Mouse (Mus musculus) embryonic facial prominence, embryonic 10.5 days (tissue): Measurements from ENCODE around the gene Mbd3l1. TPM values are rescaled to one million over a fixed set of nuclear protein-coding genes. Genes with fewer than 3 reads are reported as not detected.

Experiments
- DNase-seq: peaks from one replicate; pipeline ENCODE4 v3.0.0-alpha.2; 2017; ENCODE audit warnings: low spot score
- H3K27ac ChIP-seq: fragments of 300-500 bp; sonication (generic); replicated peaks from 2 replicates; pipeline ENCODE4 v1.5.1; 2016; ENCODE audit warnings: mild to moderate bottlenecking
- H3K27me3 ChIP-seq: fragments of 300-500 bp; sonication (generic); replicated peaks from 2 replicates; pipeline ENCODE4 v1.6.1; 2016; ENCODE audit warnings: low read depth, mild to moderate bottlenecking; ENCODE audit not compliant: poor library complexity, severe bottlenecking
- H3K36me3 ChIP-seq: fragments of 300-500 bp; sonication (generic); replicated peaks from 2 replicates; pipeline ENCODE4 v1.6.1; 2016; ENCODE audit warnings: mild to moderate bottlenecking, moderate library complexity
- H3K4me1 ChIP-seq: fragments of 300-500 bp; sonication (generic); 2 replicates; pipeline ENCODE4 v1.6.1; 2016
- H3K4me3 ChIP-seq: fragments of 300-500 bp; sonication (generic); 2 replicates; pipeline ENCODE4 v1.5.1; 2016; ENCODE audit warnings: mild to moderate bottlenecking, moderate library complexity
- H3K9me3 ChIP-seq: fragments of 300-500 bp; sonication (generic); 2 replicates; pipeline ENCODE4 v1.6.1; 2016; ENCODE audit warnings: mild to moderate bottlenecking
- WGBS: fragments of 180-500 bp; shearing (Covaris S2); methylation state at CpG from one replicate; pipeline ENCODE4 v1.1.7; 2016; 5-methylcytosine and 5-hydroxymethylcytosine counted together
- microRNA-seq: library from miRNA; unstranded; fragments of <30 nt; microRNA quantifications from one replicate; pipeline ENCODE4, GENCODE M21; 2017
- polyA plus RNA-seq: library from polyadenylated mRNA; unstranded; fragments of >200 nt; fragmentation: Nextera tagmentation; extraction: Ambion mirVana; gene quantifications from 2 replicates; pipeline ENCODE4 v1.2.1, GENCODE M21; 2016

Gene Mbd3l1
- polyA plus RNA-seq: not detected in 2 replicates

DNA sequence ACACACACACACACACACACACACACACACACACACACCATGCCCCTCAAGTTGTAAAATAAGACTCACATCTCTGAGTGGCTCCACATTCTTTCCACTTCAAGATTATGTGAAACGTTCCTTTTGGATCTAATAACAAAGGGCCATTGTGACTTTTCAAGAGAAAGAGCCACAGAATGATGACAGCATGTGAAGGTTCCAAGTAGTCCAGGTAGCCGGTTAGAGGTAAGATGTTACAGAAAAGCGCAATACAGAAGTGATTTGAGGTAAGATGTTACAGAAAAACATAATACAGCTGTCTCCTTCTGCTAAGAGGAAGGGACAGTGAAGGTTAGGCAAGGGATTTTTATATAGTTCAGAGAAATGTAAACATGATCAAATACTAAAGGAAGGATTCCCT is at the start of gene Mbd3l1, which contains the start of gene Zfp558:
Mbd3l1 (plus strand) TSS at position 192 of the 400 bp plus-strand sequence.
Zfp558 (minus strand) TSS at position 101 of the 400 bp plus-strand sequence.
- DNase-seq: no peak
- H3K4me3 ChIP-seq: no peak within 1 kb of the TSS
- H3K9me3 ChIP-seq: no peaks in the 10 kb centered on the region
- no peak within 1 kb of the TSS for H3K27ac ChIP-seq
- 77% methylated on average over 3 of the region's 3 CpGs for WGBS
- H3K36me3 ChIP-seq: no peaks in the 10 kb centered on the region
- no peaks in the 10 kb centered on the region for H3K27me3 ChIP-seq
- H3K4me1 ChIP-seq: 0 out of 2 replicates have a peak, but pooled peaks cover 4% of the 10 kb centered on the region

GRCm38 (mm10) chr9:18430354-18430753 is 47.8 kb upstream of the Mbd3l1 start, which contains the start of gene Mbd3l2:
Gene Mbd3l2, plus strand, starts transcription at chr9:18430654.
- Histone ChIP-seq H3K27ac (no peak within 1 kb of the TSS), H3K4me1 (no peaks in the 10 kb centered on the region), H3K27me3 (no peaks in the 10 kb centered on the region), H3K9me3 (no peaks in the 10 kb centered on the region), H3K36me3 (no peaks in the 10 kb centered on the region), H3K4me3 (no peak within 1 kb of the TSS)
- DNase-seq: no peak

GRCm38 (mm10) chr9:18431687-18432086 is 46.5 kb upstream of the Mbd3l1 start:
- 88% methylated on average over 10 of the region's 10 CpGs for WGBS
- DNase-seq: no peak
- Histone ChIP-seq H3K9me3 (no peaks in the 10 kb centered on the region), H3K4me1 (no peaks in the 10 kb centered on the region), H3K27me3 (no peaks in the 10 kb centered on the region), H3K36me3 (no peaks in the 10 kb centered on the region), H3K4me3 (no peak overlapping the region), H3K27ac (no peak overlapping the region)

DNA sequence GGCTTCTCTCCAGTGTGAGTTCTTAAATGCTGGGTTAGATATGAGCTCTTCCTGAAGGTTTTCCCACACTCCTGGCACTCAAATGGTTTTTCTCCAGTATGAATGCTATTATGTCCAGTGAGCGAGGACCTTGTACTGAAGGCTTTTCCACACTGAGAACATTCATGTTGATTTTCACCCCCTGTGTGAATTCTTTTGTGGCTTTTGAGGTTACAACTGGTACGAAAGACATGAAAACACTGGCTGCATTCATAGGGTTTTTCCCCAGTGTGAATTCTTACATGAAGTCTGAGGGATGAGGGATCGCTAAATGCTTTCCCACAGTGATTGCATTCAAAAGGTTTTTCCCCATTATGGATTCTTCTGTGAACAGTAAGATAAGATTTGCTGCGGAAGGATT is 21.6 kb upstream of the Mbd3l1 start:
- Histone ChIP-seq H3K36me3 (peaks cover 57% of the 10 kb centered on the region), H3K4me3 (no peak overlapping the region), H3K27ac (no peak overlapping the region), H3K4me1 (no peaks in the 10 kb centered on the region), H3K9me3 (peaks cover 10% of the 10 kb centered on the region; the same call in 1 of the 2 replicates), H3K27me3 (no peaks in the 10 kb centered on the region)
- WGBS: 90% methylated on average over 4 of the region's 4 CpGs
- no peak for DNase-seq

GRCm38 (mm10) chr9:18467350-18467749 is 10.8 kb upstream of the Mbd3l1 start:
- H3K36me3 ChIP-seq: peaks cover 63% of the 10 kb centered on the region

GRCm38 (mm10) chr9:18468005-18468404 is 10.2 kb upstream of the Mbd3l1 start:
- H3K27ac ChIP-seq: no peak overlapping the region
- H3K36me3 ChIP-seq: peaks cover 56% of the 10 kb centered on the region
- no peaks in the 10 kb centered on the region for H3K27me3 ChIP-seq
- peaks cover 4% of the 10 kb centered on the region; the same call in 1 of the 2 replicates for H3K9me3 ChIP-seq
- DNase-seq: no peak
- 0 out of 2 replicates have a peak, but pooled peaks cover 4% of the 10 kb centered on the region for H3K4me1 ChIP-seq
- H3K4me3 ChIP-seq: no peak overlapping the region
- 88% methylated on average over 3 of the region's 3 CpGs for WGBS

More at GRCm38 (mm10) chr9:18467350-18467749, 10.8 kb upstream of the Mbd3l1 start:
- Histone ChIP-seq H3K4me1 (no peaks in the 10 kb centered on the region), H3K27ac (no peak overlapping the region), H3K9me3 (peaks cover 4% of the 10 kb centered on the region; the same call in 1 of the 2 replicates), H3K4me3 (no peak overlapping the region), H3K27me3 (no peaks in the 10 kb centered on the region)
- DNase-seq: no peak
- WGBS: 72% methylated on average over 3 of the region's 3 CpGs

- Histone ChIP-seq H3K4me3 (peak overlapping the region; percentile 61), H3K4me1 (0 out of 2 replicates have a peak, but pooled peaks cover 8% of the 10 kb centered on the region), H3K27me3 (no peaks in the 10 kb centered on the region), H3K36me3 (peaks cover 6% of the 10 kb centered on the region; the same call in 1 of the 2 replicates), H3K9me3 (no peaks in the 10 kb centered on the region), H3K27ac (peak overlapping the region; percentile 85)
- 5% methylated on average over 39 of the region's 39 CpGs for WGBS
- DNase-seq: peak; percentile 89
Observed at GRCm38 (mm10) chr9:18473324-18474128, 4.6 kb upstream of the Mbd3l1 start.

- Histone ChIP-seq H3K36me3 (no peaks in the 10 kb centered on the region), H3K27ac (no peak overlapping the region), H3K4me1 (no peaks in the 10 kb centered on the region), H3K9me3 (no peaks in the 10 kb centered on the region), H3K4me3 (no peak overlapping the region), H3K27me3 (no peaks in the 10 kb centered on the region)
- no peak for DNase-seq
- 60% methylated on average over 2 of the region's 2 CpGs for WGBS
Observed at GRCm38 (mm10) chr9:18508098-18508497, 29.9 kb downstream of the Mbd3l1 start.

Small RNA genes lying within 50 kb of the gene (microRNA-seq; reads per million reads assigned to microRNA genes)
- not detected for gene Gm22854

Other genes starting within 250 kb of the Mbd3l1 start
- gene Chordc1, start 186.2 kb upstream of the Mbd3l1 start, polyA plus RNA-seq: 160 and 165 TPM in 2 replicates
- 1.5 and 1.6 TPM in 2 replicates for gene Naalad2, start 75.4 kb upstream of the Mbd3l1 start, polyA plus RNA-seq
- gene Ubtfl1, start 73.9 kb upstream of the Mbd3l1 start, polyA plus RNA-seq: not detected in 2 replicates
- not detected in 2 replicates for gene Mbd3l2, start 47.7 kb upstream of the Mbd3l1 start, polyA plus RNA-seq
- 10.0 and 11.5 TPM in 2 replicates for gene Zfp558, start 91 bp upstream of the Mbd3l1 start, polyA plus RNA-seq
- not detected in 2 replicates for gene Muc16, start 196.2 kb downstream of the Mbd3l1 start, polyA plus RNA-seq